Mouse (Mus musculus) mouse embryonic stem cell (cell line): ENCODE results near the gene Ensa.
"Not testable (repeated sequence)": the region's sequence is repeated elsewhere in the genome, so short reads cannot be mapped to it uniquely, and the experiment has no call there.

Experiments used
- in situ Hi-C, 2 experiments: fragments of 300-500 bp; cut with MboI; formaldehyde crosslinking; loops; 1 replicate in 1 of 2; 3 replicates in 1 of 2; pipeline ENCODE4 v1.14.3; 2019 to 2020; ENCODE audit warnings: low sequenced_read_pairs in 2 of 2, low pct_unique_long_range_greater_than_20kb in 1 of 2, mixed read lengths in 1 of 2; ENCODE audit not compliant: unreplicated experiment in 1 of 2

Ensa gene

GRCm38 (mm10) chr3:95658868-95659712 lies 34.3 kb downstream of the Ensa start:
- in situ Hi-C loops, result no loop called here

- in situ Hi-C loops, result no loop called here
Observed at GRCm38 (mm10) chr3:95659948-95660347, 35.2 kb downstream of the Ensa start.

- in situ Hi-C loops, result no loop called here
Observed at GRCm38 (mm10) chr3:95660788-95661478, 36.1 kb downstream of the Ensa start.

- in situ Hi-C loops, result no loop called here
Observed at GRCm38 (mm10) chr3:95661945-95662715, 37.3 kb downstream of the Ensa start.

GRCm38 (mm10) chr3:95662724-95663449 lies 38.1 kb downstream of the Ensa start:
- in situ Hi-C loops, result no loop called here

- in situ Hi-C loops, result no loop called here
Observed at GRCm38 (mm10) chr3:95663486-95663885, 38.7 kb downstream of the Ensa start.

- in situ Hi-C loops, result no loop called here
Observed at GRCm38 (mm10) chr3:95663969-95664608, 39.3 kb downstream of the Ensa start.

GRCm38 (mm10) chr3:95664940-95665352 lies 40.2 kb downstream of the Ensa start:
- in situ Hi-C loops, result no loop called here

GRCm38 (mm10) chr3:95666124-95666844 lies 41.5 kb downstream of the Ensa start:
- in situ Hi-C loops, result no loop called here

- in situ Hi-C loops, result no loop called here
Observed at GRCm38 (mm10) chr3:95667521-95667920, 42.7 kb downstream of the Ensa start.

GRCm38 (mm10) chr3:95668026-95668425 lies 43.2 kb downstream of the Ensa start:
- in situ Hi-C loops, result no loop called here

- in situ Hi-C loops, result no loop called here
Observed at GRCm38 (mm10) chr3:95668589-95669308, 44.0 kb downstream of the Ensa start.

- in situ Hi-C loops, result no loop called here
Observed at GRCm38 (mm10) chr3:95669309-95669665, 44.5 kb downstream of the Ensa start.

- in situ Hi-C loops, result not testable (repeated sequence)
Observed at GRCm38 (mm10) chr3:95670419-95670818, 45.6 kb downstream of the Ensa start.

- in situ Hi-C loops, result no loop called here
Observed at GRCm38 (mm10) chr3:95671201-95671600, 46.4 kb downstream of the Ensa start.

GRCm38 (mm10) chr3:95672461-95672860 lies 47.7 kb downstream of the Ensa start:
- in situ Hi-C loops, result no loop called here
